Mouse (Mus musculus) lung, adult 2 months (tissue): ENCODE data around the gene Trip4.

ENCODE experiments used
- CTCF ChIP-seq: fragments of 200-500 bp; IDR thresholded peaks from 2 replicates; pipeline ENCODE4 v1.5.1; 2011; ENCODE audit warnings: mild to moderate bottlenecking, low read length, control low read depth; ENCODE audit not compliant: insufficient read depth
- POLR2A ChIP-seq: fragments of 200-500 bp; IDR thresholded peaks from 2 replicates; pipeline ENCODE4 v1.6.1; 2011; ENCODE audit warnings: low read depth, mild to moderate bottlenecking, control low read depth, low read length, borderline replicate concordance; ENCODE audit errors: extremely low read depth

DNA sequence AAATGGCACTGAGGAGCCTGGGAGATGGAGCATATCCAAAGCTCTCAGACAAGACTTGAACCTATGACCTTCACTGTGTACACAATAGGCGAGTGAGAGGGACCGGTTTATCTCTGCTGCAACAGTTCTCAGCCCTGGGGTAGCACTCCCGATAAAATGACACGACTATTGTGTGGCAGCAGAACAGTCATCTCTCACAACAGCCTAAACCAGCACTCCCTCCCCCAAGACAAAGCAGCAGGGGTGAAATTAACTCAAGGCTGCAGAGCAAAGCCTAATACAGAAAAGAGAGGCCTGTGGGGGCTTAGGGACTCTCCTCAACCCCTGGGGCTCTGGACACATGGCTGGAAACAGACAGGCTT is 82.4 kb downstream of the Trip4 start:
- no peak for TF ChIP-seq CTCF
- TF ChIP-seq POLR2A, result no peak
